Comparison of ENCODE assay signal across 8 mouse cellular contexts in the genomic region with DNA sequence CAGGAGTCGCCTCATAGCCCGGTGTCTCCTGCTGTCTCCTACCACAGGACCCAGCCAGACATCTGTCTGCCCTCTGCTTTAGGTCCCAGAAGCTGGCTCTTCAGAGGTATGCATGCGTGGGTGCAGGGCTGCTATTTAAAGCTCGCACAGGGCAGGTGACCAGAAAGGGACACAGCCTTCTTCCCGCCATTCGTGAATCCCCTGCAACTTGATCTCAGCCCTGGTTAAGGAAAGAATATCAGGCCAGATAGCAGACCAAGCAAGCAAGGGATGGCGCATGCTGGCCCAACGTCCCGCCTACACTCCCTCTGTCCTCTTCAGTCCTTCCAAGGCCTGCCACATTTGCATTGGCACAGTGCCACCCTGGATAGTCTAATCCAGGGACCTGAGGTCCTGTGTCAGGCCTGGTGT. TPM values are rescaled to one million over a fixed set of nuclear protein-coding genes. Genes with fewer than 3 reads are reported as not detected.
A peak's percentile ranks its signal among the peaks of the same experiment; 100 is the strongest.
DNase-seq lines count a peak whose midpoint lies in the region; ATAC-seq lines count a peak whose summit lies in the region.

No protein-coding gene starts in this region.

- DNase-seq in liver, embryonic 11.5 days (ENCODE audit: low spot score): no peak
- peak; percentile 66 to 80 for DNase-seq in gastrocnemius, adult 8-10 months (ENCODE audit: low spot score in 2 of 2)
- peak; percentile 72 for DNase-seq in lung, postnatal 36 days
- no peak for DNase-seq in yolk sac, embryonic 10.5 days (ENCODE audit: low spot score)
- DNase-seq in B cell, adult 2 months: no peak

- ATAC-seq in liver, embryonic 16.5 days (ENCODE audit: low read depth): peak; percentile 65
- ATAC-seq in liver, embryonic 11.5 days (replicated peaks; ENCODE audit: low FRiP score): no peak
- ATAC-seq in intestine, embryonic 15.5 days: no peak

- H3K4me3 ChIP-seq in liver, embryonic 16.5 days (ENCODE audit: low read depth, low read length): no peak overlapping the region
- no peak overlapping the region for H3K4me3 ChIP-seq in liver, embryonic 11.5 days (ENCODE audit: low read depth, low read length)
- H3K4me3 ChIP-seq in brown adipose tissue, adult 24 weeks (ENCODE audit: insufficient read depth, low read depth, low read length): no peak overlapping the region
- H3K4me3 ChIP-seq in intestine, embryonic 15.5 days (replicated peaks): no peak overlapping the region

- no peak overlapping the region for H3K9ac ChIP-seq in liver, embryonic 16.5 days (ENCODE audit: low read depth, low read length)
- no peak overlapping the region for H3K9ac ChIP-seq in liver, embryonic 11.5 days (ENCODE audit: low read depth, low read length)
- no peak overlapping the region for H3K9ac ChIP-seq in intestine, embryonic 15.5 days

- no peaks in the 10 kb centered on the region for H3K9me3 ChIP-seq in liver, embryonic 16.5 days (replicated peaks; ENCODE audit: control insufficient read depth, low read length)
- no peaks in the 10 kb centered on the region for H3K9me3 ChIP-seq in liver, embryonic 11.5 days (ENCODE audit: control insufficient read depth, low read length)
- H3K9me3 ChIP-seq in intestine, embryonic 15.5 days: no peaks in the 10 kb centered on the region

- H3K27ac ChIP-seq in liver, embryonic 16.5 days (ENCODE audit: low read length): no peak overlapping the region
- no peak overlapping the region for H3K27ac ChIP-seq in liver, embryonic 11.5 days (ENCODE audit: low read depth, low read length)
- H3K27ac ChIP-seq in brown adipose tissue, adult 24 weeks (replicated peaks; ENCODE audit: low read depth, low read length): peak overlapping the region; percentile 4
- H3K27ac ChIP-seq in intestine, embryonic 15.5 days: 0 out of 2 replicates have a peak overlapping the region, but pooled peaks have one; percentile 27

- H3K4me2 ChIP-seq in liver, embryonic 16.5 days (ENCODE audit: low read depth, low read length): no peak overlapping the region
- no peak overlapping the region for H3K4me2 ChIP-seq in liver, embryonic 11.5 days
- H3K4me2 ChIP-seq in intestine, embryonic 15.5 days (replicated peaks): no peak overlapping the region

- H3K27me3 ChIP-seq in liver, embryonic 16.5 days (ENCODE audit: control insufficient read depth, insufficient read depth, low read depth, low read length): no peaks in the 10 kb centered on the region
- H3K27me3 ChIP-seq in liver, embryonic 11.5 days (replicated peaks; ENCODE audit: control insufficient read depth, insufficient read depth, low read length): no peaks in the 10 kb centered on the region
- H3K27me3 ChIP-seq in intestine, embryonic 15.5 days (replicated peaks): no peaks in the 10 kb centered on the region

- H3K4me1 ChIP-seq in liver, embryonic 16.5 days (ENCODE audit: control insufficient read depth, low read depth, low read length): peaks cover 7% of the 10 kb centered on the region
- peaks cover 10% of the 10 kb centered on the region for H3K4me1 ChIP-seq in liver, embryonic 11.5 days (replicated peaks; ENCODE audit: control insufficient read depth, insufficient read depth, low read length)
- peaks cover 33% of the 10 kb centered on the region for H3K4me1 ChIP-seq in brown adipose tissue, adult 24 weeks (ENCODE audit: control insufficient read depth, insufficient read depth, insufficient read length, low read length)
- H3K4me1 ChIP-seq in intestine, embryonic 15.5 days (replicated peaks): peaks cover 27% of the 10 kb centered on the region

- H3K36me3 ChIP-seq in liver, embryonic 16.5 days (ENCODE audit: control insufficient read depth, insufficient read depth): peaks cover 2% of the 10 kb centered on the region; the same call in 1 of the 2 replicates
- H3K36me3 ChIP-seq in liver, embryonic 11.5 days (ENCODE audit: control insufficient read depth, insufficient read depth, low read length): peaks cover 15% of the 10 kb centered on the region
- peaks cover 23% of the 10 kb centered on the region for H3K36me3 ChIP-seq in intestine, embryonic 15.5 days

- WGBS in liver, embryonic 16.5 days (ENCODE audit: insufficient replicate concordance): 58% methylated on average over 9 of the region's 9 CpGs
- 75% methylated on average over 9 of the region's 9 CpGs for WGBS in liver, embryonic 11.5 days
- WGBS in intestine, embryonic 15.5 days: 64% methylated on average over 9 of the region's 9 CpGs

RNA-seq across cellular contexts. Expression of a gene that starts 17.4 kb away (rescaled TPM):
- polyA plus RNA-seq in liver, embryonic 16.5 days (2015; fragmentation: Nextera tagmentation; extraction: Ambion mirVana): 56.9 and 66.1 TPM in 2 replicates
- 78.5 and 86.6 TPM in 2 replicates for polyA plus RNA-seq in liver, embryonic 11.5 days (2014; fragmentation: Nextera tagmentation; extraction: Ambion mirVana)
- polyA plus RNA-seq in brown adipose tissue, adult 24 weeks (2012; ENCODE audit: insufficient read depth, insufficient read length, missing spikeins): 212 and 213 TPM in 2 replicates
- total RNA-seq in gastrocnemius, adult 8-10 months (2022): 100 to 1,000 TPM; 160 to 179 (median 170) TPM
- 261 and 262 TPM in 2 replicates for polyA plus RNA-seq in intestine, embryonic 15.5 days (2015; fragmentation: Nextera tagmentation; extraction: Ambion mirVana)

RNA-seq across cellular contexts. Expression of a gene that starts 53.1 kb away (rescaled TPM):
- polyA plus RNA-seq in liver, embryonic 16.5 days (2015; fragmentation: Nextera tagmentation; extraction: Ambion mirVana): 5.2 and 6.5 TPM in 2 replicates
- polyA plus RNA-seq in liver, embryonic 11.5 days (2014; fragmentation: Nextera tagmentation; extraction: Ambion mirVana): 11.4 and 12.1 TPM in 2 replicates
- 16.0 and 16.9 TPM in 2 replicates for polyA plus RNA-seq in brown adipose tissue, adult 24 weeks (2012; ENCODE audit: insufficient read depth, insufficient read length, missing spikeins)
- total RNA-seq in gastrocnemius, adult 8-10 months (2022): 10 to 100 TPM; 33.2 to 42.3 (median 37.1) TPM
- 22.7 and 24.5 TPM in 2 replicates for polyA plus RNA-seq in intestine, embryonic 15.5 days (2015; fragmentation: Nextera tagmentation; extraction: Ambion mirVana)

Comparison
In these comparisons a context has a peak if more than half of its experiments do, and no peak if none do; other contexts are left out.
1. H3K27ac ChIP-seq: peak in brown adipose tissue, adult 24 weeks (single experiment) and intestine, embryonic 15.5 days (single experiment); none in liver, embryonic 16.5 days (single experiment) and liver, embryonic 11.5 days (single experiment).
2. DNase-seq: peak in gastrocnemius, adult 8-10 months (2 of 2) and lung, postnatal 36 days (single experiment); none in liver, embryonic 11.5 days (single experiment), yolk sac, embryonic 10.5 days (single experiment) and B cell, adult 2 months (0 of 2).